ENCODE assay signal across 9 mouse cellular contexts in the genomic region with DNA sequence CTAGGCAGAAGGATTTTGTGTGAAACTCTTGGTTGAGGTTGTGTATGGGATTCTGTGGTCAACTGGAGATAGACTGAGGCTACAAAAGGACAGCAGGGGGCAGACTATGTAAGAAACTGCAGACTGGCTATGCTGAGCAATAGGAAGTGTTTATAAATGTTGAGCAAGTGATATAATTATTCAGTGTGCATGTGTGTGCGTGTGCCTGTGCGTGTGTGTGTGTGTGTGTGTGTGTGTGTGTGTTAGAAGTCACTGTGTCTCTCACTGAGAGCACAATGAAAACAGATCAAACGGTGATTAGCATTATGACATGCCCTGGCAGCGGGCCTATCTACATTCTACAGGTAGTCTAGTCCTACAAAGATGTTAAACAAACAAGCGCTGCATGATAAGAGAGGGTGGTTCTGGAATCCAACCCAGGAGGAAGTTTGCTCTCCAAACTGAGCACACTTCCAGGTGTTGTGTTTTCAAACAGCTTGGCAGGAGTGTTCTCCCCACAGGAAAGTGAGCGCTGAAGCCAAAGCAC. TPM values are rescaled to one million over a fixed set of nuclear protein-coding genes. Genes with fewer than 3 reads are reported as not detected.
DNase-seq lines count a peak whose midpoint lies in the region; ATAC-seq lines count a peak whose summit lies in the region.
"Had no signal": no experiment of that assay in that cellular context is flagged by ENCODE, and none has a peak within 500 bp of the region (broad histone marks: within the 10 kb centered on the region; RNA-seq: fewer than 3 reads in every experiment).

TSS of gene Gbp5 (plus strand) at position 443 of the 526 bp plus-strand sequence.

- H3K27ac ChIP-seq in embryonic facial prominence, embryonic 14.5 days (replicated peaks; ENCODE audit: low read depth, low read length) = no peak within 1 kb of the TSS
- H3K27ac ChIP-seq in hindbrain, embryonic 11.5 days (ENCODE audit: low read depth, low read length) = no peak within 1 kb of the TSS
- no peak within 1 kb of the TSS for H3K27ac ChIP-seq in midbrain, embryonic 13.5 days

- ATAC-seq in embryonic facial prominence, embryonic 14.5 days (ENCODE audit: low read depth) = peak; percentile 44; the same call in 1 of the 2 replicates
- peak; percentile 29 for ATAC-seq in hindbrain, embryonic 11.5 days (ENCODE audit: low FRiP score)
- peak; percentile 48; the same call in 1 of the 2 replicates for ATAC-seq in midbrain, embryonic 13.5 days

- H3K4me1 ChIP-seq in embryonic facial prominence, embryonic 14.5 days (ENCODE audit: control insufficient read depth, insufficient read depth, low read length) = no peaks in the 10 kb centered on the region
- no peaks in the 10 kb centered on the region for H3K4me1 ChIP-seq in hindbrain, embryonic 11.5 days (replicated peaks; ENCODE audit: control insufficient read depth, insufficient read depth, low read length)
- H3K4me1 ChIP-seq in midbrain, embryonic 13.5 days (replicated peaks) = no peaks in the 10 kb centered on the region

- peak; percentile 37 to 42 for DNase-seq in cerebellum, postnatal 14 days
- DNase-seq in cerebellum, adult 11-12 months = no peak
- peak; percentile 15 for DNase-seq in MN1 (ENCODE audit: low spot score)
- peak; percentile 64 for DNase-seq in embryonic facial prominence, embryonic 14.5 days (ENCODE audit: low spot score)
- DNase-seq in hindbrain, embryonic 11.5 days (ENCODE audit: low spot score) = peak; percentile 35
- DNase-seq in left cerebral cortex, postnatal 10 days (ENCODE audit: extremely low spot score in 1 of 2, low spot score in 2 of 2) = peak; percentile 40 to 89
- DNase-seq in thymus, adult 18-20 months = peak; percentile 15 to 37

- no peak within 1 kb of the TSS for H3K4me2 ChIP-seq in embryonic facial prominence, embryonic 14.5 days (ENCODE audit: low read depth, low read length)
- H3K4me2 ChIP-seq in hindbrain, embryonic 11.5 days (replicated peaks; ENCODE audit: low read depth, low read length) = no peak within 1 kb of the TSS
- H3K4me2 ChIP-seq in midbrain, embryonic 13.5 days (replicated peaks) = no peak within 1 kb of the TSS

- H3K4me3 ChIP-seq in embryonic facial prominence, embryonic 14.5 days (ENCODE audit: low read depth, low read length) = no peak within 1 kb of the TSS
- no peak within 1 kb of the TSS for H3K4me3 ChIP-seq in hindbrain, embryonic 11.5 days (ENCODE audit: low read depth, low read length)
- H3K4me3 ChIP-seq in midbrain, embryonic 13.5 days (replicated peaks) = no peak within 1 kb of the TSS

- H3K36me3 ChIP-seq in embryonic facial prominence, embryonic 14.5 days (ENCODE audit: control insufficient read depth, insufficient read depth, low read length) = no peaks in the 10 kb centered on the region
- H3K36me3 ChIP-seq in hindbrain, embryonic 11.5 days (ENCODE audit: control insufficient read depth, insufficient read depth, low read length) = no peaks in the 10 kb centered on the region
- H3K36me3 ChIP-seq in midbrain, embryonic 13.5 days = no peaks in the 10 kb centered on the region
- H3K36me3 ChIP-seq: G1E had no signal

- intact Hi-C loops in left cerebral cortex, postnatal 10 days (cut with DNase I) = loop anchor here (5.0 kb wide), 2 partner anchors 154 to 214 kb away; no protein-coding TSS in a partner anchor

- H3K9me3 ChIP-seq in embryonic facial prominence, embryonic 14.5 days (ENCODE audit: control insufficient read depth, low read length) = no peaks in the 10 kb centered on the region
- no peaks in the 10 kb centered on the region for H3K9me3 ChIP-seq in hindbrain, embryonic 11.5 days (ENCODE audit: control insufficient read depth, low read length)
- H3K9me3 ChIP-seq in midbrain, embryonic 13.5 days = no peaks in the 10 kb centered on the region
- H3K9me3 ChIP-seq: G1E had no signal

- no peak within 1 kb of the TSS for H3K9ac ChIP-seq in embryonic facial prominence, embryonic 14.5 days (ENCODE audit: low read depth, low read length)
- no peak within 1 kb of the TSS for H3K9ac ChIP-seq in hindbrain, embryonic 11.5 days (ENCODE audit: low read depth, low read length)
- H3K9ac ChIP-seq in midbrain, embryonic 13.5 days (replicated peaks) = no peak within 1 kb of the TSS

- no peaks in the 10 kb centered on the region for H3K27me3 ChIP-seq in embryonic facial prominence, embryonic 14.5 days (replicated peaks; ENCODE audit: control insufficient read depth, insufficient read depth, low read length)
- no peaks in the 10 kb centered on the region for H3K27me3 ChIP-seq in hindbrain, embryonic 11.5 days (ENCODE audit: control insufficient read depth, insufficient read depth, low read length)
- no peaks in the 10 kb centered on the region for H3K27me3 ChIP-seq in midbrain, embryonic 13.5 days

- WGBS in embryonic facial prominence, embryonic 14.5 days = 61% methylated on average over 6 of the region's 6 CpGs
- 83% methylated on average over 6 of the region's 6 CpGs for WGBS in hindbrain, embryonic 11.5 days
- 85% methylated on average over 6 of the region's 6 CpGs for WGBS in midbrain, embryonic 13.5 days

RNA-seq across cellular contexts. Expression of gene Gbp5, which starts in this region (rescaled TPM):
- polyA plus RNA-seq in embryonic facial prominence, embryonic 14.5 days (2014; fragmentation: Nextera tagmentation; extraction: Ambion mirVana) = 0.17 TPM in 1 of 2 replicates, not detected in the other
- 0.19 TPM in 1 of 2 replicates, not detected in the other for polyA plus RNA-seq in hindbrain, embryonic 11.5 days (2014; fragmentation: Nextera tagmentation; extraction: Ambion mirVana)
- total RNA-seq in left cerebral cortex, postnatal 10 days (2021) = 1 to 10 TPM; 1.0 to 1.5 TPM
- 0.07 TPM in 1 of 2 replicates, not detected in the other for polyA plus RNA-seq in midbrain, embryonic 13.5 days (2015; fragmentation: Nextera tagmentation; extraction: Ambion mirVana)
- polyA plus RNA-seq: G1E had no signal

Comparison
In these comparisons a context has a peak if more than half of its experiments do, and no peak if none do; other contexts are left out.
1. Peak in DNase-seq and ATAC-seq in embryonic facial prominence, embryonic 14.5 days; RNA of the gene not detected or under 1 TPM.
2. Peak in DNase-seq and ATAC-seq in hindbrain, embryonic 11.5 days; RNA of the gene not detected or under 1 TPM.
3. Peak in ATAC-seq in midbrain, embryonic 13.5 days; RNA of the gene not detected or under 1 TPM.